Mouse (Mus musculus) ES-E14 (cell line): ENCODE data around the gene Epp13.

ENCODE experiments used
- CHD2 ChIP-seq: IDR thresholded peaks from 2 replicates; pipeline ENCODE4 v1.6.1; 2014; ENCODE audit warnings: mild to moderate bottlenecking, low read depth, low read length, inconsistent platforms
- HCFC1 ChIP-seq: IDR thresholded peaks from 2 replicates; pipeline ENCODE4 v1.6.1; 2012; ENCODE audit warnings: low read length, inconsistent platforms, borderline replicate concordance; ENCODE audit not compliant: insufficient read depth
- MAFK ChIP-seq: IDR thresholded peaks from 2 replicates; pipeline ENCODE4 v1.6.1; 2014; ENCODE audit warnings: mild to moderate bottlenecking, low read depth, low read length, inconsistent platforms; ENCODE audit not compliant: insufficient read depth
- ZC3H11A ChIP-seq: IDR thresholded peaks from 2 replicates; pipeline ENCODE4 v1.6.1; 2012; ENCODE audit warnings: low read depth, mild to moderate bottlenecking, inconsistent platforms, low read length, borderline replicate concordance
- ZNF384 ChIP-seq: IDR thresholded peaks from 2 replicates; pipeline ENCODE4 v1.6.1; 2012; ENCODE audit warnings: low read depth, low read length, inconsistent platforms

DNA sequence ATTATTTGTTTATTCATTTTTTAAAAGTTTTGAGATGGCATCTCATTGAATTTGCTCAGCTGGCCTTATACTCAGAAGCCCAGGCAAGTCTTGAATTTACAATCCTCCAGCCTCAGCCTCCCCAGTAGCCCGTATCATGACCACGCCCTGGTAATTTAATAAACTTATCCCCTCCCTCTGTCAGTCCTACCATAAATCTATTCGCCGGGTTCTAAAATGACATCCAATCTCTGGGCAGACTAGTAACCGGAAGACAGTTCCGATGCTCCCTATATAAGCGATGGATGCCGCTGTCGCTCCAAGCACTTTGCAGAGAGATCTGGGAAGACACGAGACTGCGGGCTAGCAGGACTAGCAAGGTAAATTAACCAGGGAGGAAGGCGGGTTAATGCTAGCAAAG lies 30.5 kb upstream of the Epp13 start, which contains the start of gene Zscan5b:
- TF ChIP-seq ZNF384 (no peak), MAFK (no peak), HCFC1 (no peak), ZC3H11A (no peak), CHD2 (no peak)
